Mouse (Mus musculus) midbrain, embryonic 15.5 days (tissue): ENCODE measurements around the gene Ebf1. TPM values are rescaled to one million over a fixed set of nuclear protein-coding genes. Genes with fewer than 3 reads are reported as not detected.

Experiments used
- ATAC-seq: fragments of 200-750 bp; cut with Nextera tagmentation; replicated peaks from 2 replicates; pipeline ENCODE4 v1.8.0; 2017; ENCODE audit warnings: moderate TSS enrichment
- H3K27ac ChIP-seq: fragments of 300-500 bp; sonication (generic); 2 replicates; pipeline ENCODE4 v1.5.1; 2015; ENCODE audit warnings: mild to moderate bottlenecking, inconsistent platforms
- H3K27me3 ChIP-seq: fragments of 300-500 bp; sonication (generic); replicated peaks from 2 replicates; pipeline ENCODE4 v1.6.1; 2015; ENCODE audit warnings: inconsistent platforms
- H3K36me3 ChIP-seq: fragments of 300-500 bp; sonication (generic); replicated peaks from 2 replicates; pipeline ENCODE4 v1.6.1; 2015; ENCODE audit warnings: inconsistent platforms
- H3K4me1 ChIP-seq: fragments of 300-500 bp; sonication (generic); 2 replicates; pipeline ENCODE4 v1.6.1; 2015; ENCODE audit warnings: inconsistent platforms
- H3K4me2 ChIP-seq: fragments of 300-500 bp; sonication (generic); 2 replicates; pipeline ENCODE4 v1.6.1; 2015; ENCODE audit warnings: inconsistent platforms, mild to moderate bottlenecking, moderate library complexity
- H3K4me3 ChIP-seq: fragments of 300-500 bp; sonication (generic); 2 replicates; pipeline ENCODE4 v1.5.1; 2015; ENCODE audit warnings: mild to moderate bottlenecking, inconsistent platforms
- H3K9ac ChIP-seq: fragments of 300-500 bp; sonication (generic); 2 replicates; pipeline ENCODE4 v1.6.1; 2015; ENCODE audit warnings: mild to moderate bottlenecking, inconsistent platforms
- H3K9me3 ChIP-seq: fragments of 300-500 bp; sonication (generic); 2 replicates; pipeline ENCODE4 v1.6.1; 2016; ENCODE audit warnings: inconsistent platforms
- WGBS: fragments of 180-500 bp; shearing (Covaris S2); methylation state at CpG from one replicate; pipeline ENCODE4 v1.1.7; 2015; ENCODE audit warnings: mixed read lengths; 5-methylcytosine and 5-hydroxymethylcytosine counted together
- polyA plus RNA-seq: library from polyadenylated mRNA; unstranded; fragments of >200 nt; fragmentation: Nextera tagmentation; extraction: Ambion mirVana; gene quantifications from 2 replicates; pipeline ENCODE4 v1.2.1, GENCODE M21; 2015

Gene Ebf1
- polyA plus RNA-seq, 1 experiment from 2014 or later = 68.9 TPM

DNA sequence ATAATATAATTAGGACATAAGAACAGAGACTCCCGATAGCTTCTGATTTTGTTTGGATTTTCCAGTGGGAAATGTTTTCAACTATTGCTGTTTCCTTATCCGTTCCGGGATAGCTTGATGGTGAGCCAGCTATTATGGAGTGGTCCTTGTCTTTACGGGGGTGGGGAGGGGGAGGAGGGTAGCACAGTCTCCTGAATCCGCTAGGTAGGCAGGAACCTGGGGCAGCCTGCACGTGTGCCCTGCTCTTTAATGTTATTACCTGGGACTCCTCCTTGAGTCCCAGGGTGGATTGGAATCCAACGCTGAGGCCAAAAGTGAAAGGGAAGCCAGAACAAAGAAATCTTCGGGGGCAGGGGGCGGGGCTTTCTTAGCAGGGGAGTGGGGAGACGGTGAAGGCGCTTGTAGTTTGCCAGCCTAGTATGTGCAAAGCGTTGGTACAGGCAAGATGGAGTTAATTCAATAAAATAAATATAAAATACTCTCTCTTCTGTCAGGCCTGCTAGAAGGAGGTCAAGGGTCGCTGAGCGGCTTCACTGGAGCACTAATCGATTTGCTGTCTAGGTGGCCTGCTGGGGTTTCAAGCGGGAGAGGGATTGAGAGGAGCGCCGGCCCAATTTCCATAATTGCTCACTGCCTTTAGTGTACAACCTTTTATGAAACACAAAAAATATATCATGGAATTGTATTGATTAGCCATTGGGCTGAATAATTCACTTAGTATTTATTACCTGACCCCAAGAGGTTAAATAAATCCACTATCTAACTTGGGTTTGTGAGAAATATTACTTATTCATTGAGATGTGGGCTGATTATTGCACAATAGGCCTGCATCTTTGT is 65.8 kb downstream of the Ebf1 start:
- Histone ChIP-seq H3K4me3 (no peak overlapping the region), H3K4me1 (peaks cover 32% of the 10 kb centered on the region), H3K36me3 (no peaks in the 10 kb centered on the region), H3K27ac (no peak overlapping the region), H3K9me3 (no peaks in the 10 kb centered on the region), H3K27me3 (no peaks in the 10 kb centered on the region), H3K4me2 (0 out of 2 replicates have a peak overlapping the region, but pooled peaks have one; percentile 1), H3K9ac (no peak overlapping the region)
- 18% methylated on average over 18 of the region's 18 CpGs for WGBS
- ATAC-seq = no peak

DNA sequence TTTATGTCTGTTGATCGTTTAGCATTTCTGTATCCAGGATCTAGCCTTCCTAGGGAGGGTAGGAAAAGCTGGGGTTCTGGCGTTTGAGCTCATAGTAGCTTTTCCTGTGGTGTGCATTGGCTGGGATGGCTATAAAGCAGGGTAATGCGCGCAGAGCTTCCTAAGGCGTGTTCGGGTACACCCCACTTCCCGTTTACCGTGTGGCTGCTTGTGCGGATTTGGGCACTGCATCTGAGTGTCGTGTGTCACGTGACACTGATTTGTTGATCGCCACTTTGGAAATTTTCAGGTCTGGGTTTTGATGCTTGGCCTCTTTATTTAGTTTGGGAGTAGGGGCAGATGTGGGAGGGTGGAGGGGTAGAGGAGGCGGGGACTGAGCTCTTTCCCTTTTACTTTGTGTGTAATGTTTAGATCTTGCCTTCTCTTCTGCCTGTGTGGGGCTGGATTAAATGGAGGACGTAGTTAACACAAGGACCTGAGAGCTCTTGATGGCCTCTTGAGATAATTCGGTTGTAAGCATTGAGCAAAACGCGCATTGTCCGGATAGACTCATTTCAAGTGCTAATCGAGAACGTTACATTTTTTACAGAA is 67.5 kb downstream of the Ebf1 start:
- H3K4me2 ChIP-seq = no peak overlapping the region
- WGBS = 54% methylated on average over 20 of the region's 20 CpGs
- H3K27me3 ChIP-seq = no peaks in the 10 kb centered on the region
- no peak overlapping the region for H3K27ac ChIP-seq
- H3K4me1 ChIP-seq = peaks cover 29% of the 10 kb centered on the region
- H3K9me3 ChIP-seq = no peaks in the 10 kb centered on the region
- no peak overlapping the region for H3K9ac ChIP-seq
- no peak overlapping the region for H3K4me3 ChIP-seq
- ATAC-seq = no peak
- no peaks in the 10 kb centered on the region for H3K36me3 ChIP-seq

DNA sequence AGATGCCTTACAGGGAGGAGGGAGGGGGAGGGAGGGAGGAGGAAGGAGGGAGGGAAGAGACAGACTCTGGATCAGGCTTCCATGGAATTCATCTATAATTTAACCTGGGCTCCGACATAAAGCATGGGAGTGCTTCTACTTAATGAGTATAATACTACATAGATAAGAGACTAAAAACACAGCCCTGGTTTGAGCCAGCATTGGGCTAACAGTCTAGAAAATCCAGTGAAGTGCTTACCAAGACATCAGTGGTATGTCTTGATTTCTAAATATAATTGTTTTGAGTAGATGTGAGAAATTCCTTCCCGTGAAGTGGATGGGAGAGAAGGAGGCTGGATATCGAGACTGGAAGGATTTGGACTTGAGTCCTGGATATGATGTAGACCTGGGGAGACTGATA is 68.0 kb downstream of the Ebf1 start:
- no peak overlapping the region for H3K4me2 ChIP-seq
- H3K27ac ChIP-seq = 0 out of 2 replicates have a peak overlapping the region, but pooled peaks have one; percentile 17
- no peaks in the 10 kb centered on the region for H3K36me3 ChIP-seq
- no peaks in the 10 kb centered on the region for H3K27me3 ChIP-seq
- no peak overlapping the region for H3K9ac ChIP-seq
- 62% methylated on average over 3 of the region's 3 CpGs for WGBS
- no peaks in the 10 kb centered on the region for H3K9me3 ChIP-seq
- no peak overlapping the region for H3K4me3 ChIP-seq
- no peak for ATAC-seq
- H3K4me1 ChIP-seq = peaks cover 29% of the 10 kb centered on the region

DNA sequence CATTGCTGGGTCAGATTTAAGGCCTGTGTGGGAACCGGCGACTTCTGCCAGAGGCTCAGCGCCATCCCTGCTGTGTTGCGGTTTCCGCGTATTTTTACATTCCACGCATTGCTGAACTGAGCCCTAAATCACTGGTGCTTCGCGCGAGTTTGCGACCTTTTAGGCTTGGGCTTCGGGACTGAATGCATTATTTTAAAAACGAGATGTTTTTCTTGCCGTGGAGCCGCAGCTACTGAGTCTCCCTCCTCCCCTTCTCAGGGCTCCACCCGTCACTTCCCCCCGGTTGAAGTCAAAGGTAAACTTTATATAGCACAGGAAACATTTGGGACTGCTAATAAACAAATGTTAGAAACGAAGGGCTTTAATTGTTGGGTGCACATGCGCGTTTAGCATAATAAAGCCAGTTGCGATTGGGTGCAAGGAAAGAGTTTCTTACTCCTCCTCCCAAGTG is 68.8 kb downstream of the Ebf1 start:
- Histone ChIP-seq H3K4me2 (0 out of 2 replicates have a peak overlapping the region, but pooled peaks have one; percentile 0), H3K4me1 (peaks cover 29% of the 10 kb centered on the region), H3K36me3 (no peaks in the 10 kb centered on the region), H3K27me3 (no peaks in the 10 kb centered on the region), H3K9me3 (no peaks in the 10 kb centered on the region), H3K9ac (no peak overlapping the region), H3K27ac (no peak overlapping the region), H3K4me3 (no peak overlapping the region)
- ATAC-seq = no peak
- 41% methylated on average over 21 of the region's 21 CpGs for WGBS

DNA sequence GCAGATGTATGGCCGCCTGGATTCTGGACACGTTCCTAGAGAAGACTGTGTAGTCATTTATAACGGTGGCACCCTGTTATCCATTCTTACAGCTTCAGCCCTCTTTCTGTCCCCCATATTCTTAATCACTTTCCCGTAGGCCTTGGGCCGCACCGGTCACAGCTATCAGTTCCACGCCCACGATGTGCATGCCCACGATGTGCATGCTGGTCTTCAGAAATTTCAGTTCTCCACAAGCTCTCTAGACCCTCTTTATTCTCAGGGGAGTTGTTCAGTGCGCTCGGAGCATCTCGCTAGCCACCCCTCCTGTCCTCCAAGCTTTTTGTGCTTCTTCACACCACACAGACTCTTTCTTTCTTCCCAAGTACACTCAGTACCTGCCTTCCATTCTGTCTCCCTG is 69.3 kb downstream of the Ebf1 start:
- ATAC-seq = no peak
- H3K4me1 ChIP-seq = peaks cover 26% of the 10 kb centered on the region
- no peak overlapping the region for H3K4me3 ChIP-seq
- H3K4me2 ChIP-seq = no peak overlapping the region
- H3K27ac ChIP-seq = no peak overlapping the region
- no peaks in the 10 kb centered on the region for H3K27me3 ChIP-seq
- no peaks in the 10 kb centered on the region for H3K36me3 ChIP-seq
- H3K9me3 ChIP-seq = no peaks in the 10 kb centered on the region
- 77% methylated on average over 12 of the region's 12 CpGs for WGBS
- no peak overlapping the region for H3K9ac ChIP-seq

DNA sequence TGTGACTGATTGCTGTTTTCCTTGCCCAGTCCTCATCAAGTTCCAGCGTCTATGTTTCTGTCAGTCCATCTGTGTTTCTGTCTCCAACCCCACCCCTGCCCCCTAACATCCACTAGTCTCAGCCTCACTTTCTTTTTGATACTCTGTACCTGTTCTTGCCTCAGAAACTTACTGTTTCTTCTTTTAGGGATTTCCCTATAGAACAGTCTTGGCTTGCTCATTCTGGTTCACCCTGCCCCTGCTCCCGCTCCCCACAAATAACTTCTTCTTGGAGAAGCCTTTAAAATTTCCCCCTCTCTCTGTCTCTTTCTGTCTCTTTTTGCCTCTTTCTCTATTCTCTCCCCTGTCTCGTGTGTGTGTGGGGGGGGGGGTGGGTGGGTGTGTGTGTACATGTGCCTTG is 71.4 kb downstream of the Ebf1 start:
- H3K4me3 ChIP-seq = no peak overlapping the region
- ATAC-seq = no peak
- H3K4me2 ChIP-seq = no peak overlapping the region
- WGBS = 82% methylated on average over 3 of the region's 3 CpGs
- H3K9ac ChIP-seq = no peak overlapping the region
- H3K27ac ChIP-seq = no peak overlapping the region
- no peaks in the 10 kb centered on the region for H3K9me3 ChIP-seq
- no peaks in the 10 kb centered on the region for H3K27me3 ChIP-seq
- H3K36me3 ChIP-seq = no peaks in the 10 kb centered on the region
- H3K4me1 ChIP-seq = peaks cover 12% of the 10 kb centered on the region; the same call in 1 of the 2 replicates

DNA sequence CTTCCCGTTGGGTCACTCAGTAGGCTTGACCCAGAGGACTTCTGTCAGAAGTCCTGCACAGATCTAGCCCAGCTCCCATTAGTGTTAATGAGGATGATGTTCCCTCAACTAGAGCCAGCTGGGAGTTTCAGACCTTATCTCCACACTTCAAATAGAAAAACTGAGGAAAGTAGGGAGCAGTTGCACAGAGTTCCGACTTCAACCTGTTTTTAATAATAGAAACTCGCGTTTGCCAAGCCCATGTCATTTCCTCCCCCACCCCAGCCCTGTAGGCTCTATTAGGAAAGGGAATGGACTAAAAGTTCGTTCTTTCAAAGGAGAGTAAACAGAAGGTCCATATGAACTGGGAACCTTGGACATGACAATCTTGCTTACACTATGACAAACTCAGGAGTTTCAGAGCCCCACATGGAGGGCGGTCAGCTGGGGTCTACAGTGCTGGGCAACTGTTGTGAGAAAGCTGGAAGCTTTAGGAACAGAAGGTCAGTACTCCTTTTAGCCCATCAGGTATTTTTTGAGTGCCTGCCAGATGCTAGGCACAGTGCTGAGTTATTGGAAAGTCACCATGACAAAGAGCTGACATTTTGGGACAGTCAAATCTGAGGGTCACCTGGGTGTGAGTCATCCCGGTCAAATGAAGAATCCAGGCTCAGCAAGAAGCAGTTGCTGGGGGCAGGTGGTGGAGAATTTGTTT is 72.6 kb downstream of the Ebf1 start:
- H3K9ac ChIP-seq = no peak overlapping the region
- H3K27me3 ChIP-seq = no peaks in the 10 kb centered on the region
- H3K9me3 ChIP-seq = no peaks in the 10 kb centered on the region
- no peak overlapping the region for H3K4me2 ChIP-seq
- WGBS = 83% methylated on average over 7 of the region's 7 CpGs
- H3K4me3 ChIP-seq = no peak overlapping the region
- no peaks in the 10 kb centered on the region for H3K36me3 ChIP-seq
- no peak for ATAC-seq
- 0 out of 2 replicates have a peak, but pooled peaks cover 7% of the 10 kb centered on the region for H3K4me1 ChIP-seq
- no peak overlapping the region for H3K27ac ChIP-seq

DNA sequence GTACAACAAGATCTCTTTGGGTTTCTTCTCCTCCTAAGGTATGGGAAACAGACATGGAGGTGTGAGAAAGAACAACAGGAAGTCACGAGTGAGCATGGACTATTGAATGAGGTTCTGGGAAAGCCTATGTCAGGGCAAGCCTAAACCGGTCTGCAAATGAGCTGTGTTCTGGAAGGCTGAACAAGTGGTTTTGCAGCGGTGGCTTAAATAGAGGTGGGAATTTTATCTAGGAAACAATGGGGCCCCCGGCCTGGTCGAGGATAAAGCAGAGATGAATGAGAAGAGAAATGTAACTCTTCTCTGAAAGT is 73.1 kb downstream of the Ebf1 start:
- Histone ChIP-seq H3K36me3 (no peaks in the 10 kb centered on the region), H3K9ac (no peak overlapping the region), H3K4me2 (no peak overlapping the region), H3K27me3 (no peaks in the 10 kb centered on the region), H3K4me3 (no peak overlapping the region), H3K9me3 (no peaks in the 10 kb centered on the region), H3K4me1 (0 out of 2 replicates have a peak, but pooled peaks cover 6% of the 10 kb centered on the region), H3K27ac (no peak overlapping the region)
- ATAC-seq = no peak
- WGBS = 81% methylated on average over 5 of the region's 5 CpGs

DNA sequence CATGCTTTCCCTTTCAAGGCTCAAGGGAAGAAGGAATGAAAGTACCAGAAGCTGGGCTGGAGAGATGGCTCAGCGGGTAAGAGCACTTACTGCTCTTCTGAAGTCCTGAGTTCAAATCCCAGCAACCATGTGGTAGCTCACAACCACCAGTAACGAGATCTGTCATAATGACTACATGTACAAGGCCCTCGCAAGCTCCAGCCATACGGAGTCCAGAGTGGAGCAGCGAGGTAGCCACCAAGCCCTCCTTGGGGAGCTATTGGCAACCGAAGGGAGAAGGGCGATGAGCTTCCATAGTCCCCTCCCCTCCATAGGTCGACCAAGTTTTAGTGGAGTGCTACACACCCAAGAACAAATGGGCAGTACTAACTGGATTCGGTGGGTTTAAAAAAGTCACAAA is 78.3 kb downstream of the Ebf1 start:
- Histone ChIP-seq H3K9ac (no peak overlapping the region), H3K9me3 (no peaks in the 10 kb centered on the region), H3K4me3 (no peak overlapping the region), H3K4me1 (peaks cover 15% of the 10 kb centered on the region), H3K4me2 (no peak overlapping the region), H3K27me3 (no peaks in the 10 kb centered on the region), H3K27ac (no peak overlapping the region), H3K36me3 (no peaks in the 10 kb centered on the region)
- ATAC-seq = no peak
- WGBS = 98% methylated on average over 9 of the region's 9 CpGs

DNA sequence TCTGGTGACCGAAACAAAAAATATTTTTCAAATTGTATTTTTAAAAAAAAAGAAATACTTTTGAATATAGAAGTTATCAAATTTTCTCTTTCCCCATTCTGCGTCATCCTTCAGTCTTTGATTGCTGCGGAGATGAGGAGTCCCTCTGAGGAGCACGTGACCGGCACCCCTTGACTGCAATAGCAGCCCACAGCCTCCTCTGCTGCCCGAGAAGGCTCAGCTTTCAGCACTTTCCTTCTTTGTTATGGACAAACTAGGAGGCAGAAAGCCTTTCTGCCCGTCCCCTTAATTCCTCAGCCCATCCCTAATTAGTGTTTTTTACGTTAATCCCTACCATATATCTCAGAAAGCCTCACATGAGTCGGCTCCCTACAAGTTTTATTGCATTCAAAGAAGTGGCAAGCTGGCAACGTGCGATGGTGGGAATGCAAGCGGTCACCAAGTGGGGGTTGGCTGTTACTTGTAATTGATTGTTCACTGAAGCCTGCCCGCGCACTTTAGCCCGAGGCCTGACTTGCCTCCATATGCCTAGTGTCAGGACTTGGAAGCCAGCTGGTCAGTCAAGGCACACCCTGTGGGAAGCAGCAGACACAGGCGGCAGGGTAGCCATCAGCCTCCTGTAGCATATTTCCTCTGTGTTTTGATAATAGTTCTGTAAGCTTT is 79.6 kb downstream of the Ebf1 start:
- H3K4me2 ChIP-seq = peak overlapping the region; percentile 42
- peaks cover 21% of the 10 kb centered on the region for H3K4me1 ChIP-seq
- peak; percentile 82 for ATAC-seq
- WGBS = 9% methylated on average over 16 of the region's 16 CpGs
- no peaks in the 10 kb centered on the region for H3K36me3 ChIP-seq
- H3K27ac ChIP-seq = peak overlapping the region; percentile 49; the same call in 1 of the 2 replicates
- H3K9me3 ChIP-seq = no peaks in the 10 kb centered on the region
- H3K27me3 ChIP-seq = no peaks in the 10 kb centered on the region
- 0 out of 2 replicates have a peak overlapping the region, but pooled peaks have one; percentile 5 for H3K4me3 ChIP-seq
- H3K9ac ChIP-seq = no peak overlapping the region

DNA sequence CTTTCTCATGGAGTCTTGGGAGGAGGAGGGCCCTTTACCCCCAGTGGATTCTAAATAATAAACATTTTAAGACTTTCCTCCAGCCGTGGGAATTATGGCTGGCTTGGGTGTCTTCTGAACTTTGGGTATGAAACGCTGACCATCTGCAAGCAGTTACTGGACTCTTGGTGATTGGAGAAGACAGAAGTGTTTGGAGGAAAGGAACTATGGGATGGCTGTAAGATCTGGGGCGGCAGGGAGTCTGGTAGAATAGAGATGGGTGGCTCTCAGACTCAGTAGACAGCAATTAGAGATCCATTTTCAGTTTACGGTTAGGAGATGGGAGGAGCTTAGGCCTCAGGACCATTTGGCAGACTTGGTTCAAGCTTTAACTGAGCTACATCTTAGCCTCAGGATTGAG is 83.1 kb downstream of the Ebf1 start:
- Histone ChIP-seq H3K4me3 (no peak overlapping the region), H3K9me3 (no peaks in the 10 kb centered on the region)
- 87% methylated on average over 4 of the region's 4 CpGs for WGBS

DNA sequence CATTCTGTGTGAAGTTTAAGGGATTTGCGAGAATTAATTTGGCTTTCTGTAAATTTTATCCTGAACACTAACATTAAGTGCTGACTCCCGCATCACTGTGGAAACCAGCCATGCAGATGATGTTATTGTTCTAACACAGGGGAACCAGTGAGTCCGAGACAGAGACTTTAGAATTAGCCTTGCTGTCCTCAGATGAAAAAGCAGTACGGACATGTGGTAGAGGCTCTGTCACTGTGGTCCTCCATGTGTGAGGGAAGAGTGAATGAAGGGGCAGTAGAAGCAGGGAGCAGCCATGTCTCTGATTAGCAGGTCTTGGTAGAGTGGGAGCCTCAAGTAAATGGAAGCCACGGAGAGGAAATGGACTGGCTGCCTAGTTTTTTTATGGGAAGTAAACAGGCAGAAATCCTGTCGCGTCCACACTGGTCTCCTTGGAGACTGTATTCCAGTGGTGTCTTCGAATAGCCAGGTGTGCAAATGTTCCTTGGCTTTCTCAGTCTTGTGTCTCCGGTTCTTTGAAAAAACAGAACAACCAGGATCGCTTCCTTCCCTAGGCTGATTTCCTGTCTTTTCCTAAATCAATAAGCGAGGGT is 84.2 kb downstream of the Ebf1 start:
- Histone ChIP-seq H3K4me1 (peaks cover 18% of the 10 kb centered on the region), H3K27me3 (no peaks in the 10 kb centered on the region), H3K4me2 (no peak overlapping the region), H3K36me3 (no peaks in the 10 kb centered on the region), H3K9ac (no peak overlapping the region), H3K4me3 (no peak overlapping the region), H3K9me3 (no peaks in the 10 kb centered on the region), H3K27ac (peak overlapping the region; percentile 34; the same call in 1 of the 2 replicates)
- WGBS = 56% methylated on average over 11 of the region's 11 CpGs
- ATAC-seq = no peak

More for the DNA sequence above, 83.1 kb downstream of the Ebf1 start:
- Histone ChIP-seq H3K4me1 (peaks cover 21% of the 10 kb centered on the region), H3K27ac (no peak overlapping the region), H3K4me2 (no peak overlapping the region), H3K9ac (no peak overlapping the region), H3K27me3 (no peaks in the 10 kb centered on the region), H3K36me3 (no peaks in the 10 kb centered on the region)
- ATAC-seq = no peak
